Comparison of ENCODE assay signal across 22 mouse cellular contexts in the genomic region with DNA sequence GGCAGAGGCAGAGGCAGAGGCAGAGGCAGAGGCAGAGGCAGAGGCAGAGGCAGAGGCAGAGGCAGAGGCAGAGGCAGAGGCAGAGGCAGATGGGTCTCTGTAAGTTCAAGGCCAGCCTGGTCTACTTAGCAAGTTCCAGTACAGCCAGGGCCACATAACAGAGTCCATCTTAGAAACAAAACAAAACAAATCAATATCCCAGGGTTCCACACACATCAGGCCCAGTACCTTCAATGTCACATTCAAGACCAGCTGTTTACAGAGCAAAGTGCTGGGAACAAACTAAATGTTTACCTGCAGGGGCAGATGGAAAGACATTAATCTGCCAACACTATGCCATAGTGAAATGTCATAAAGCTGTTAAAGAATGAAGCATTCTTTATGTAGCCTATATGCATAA. TPM values are rescaled to one million over a fixed set of nuclear protein-coding genes. Genes with fewer than 3 reads are reported as not detected.
DNase-seq lines count a peak whose midpoint lies in the region; ATAC-seq and TF ChIP-seq lines count a peak whose summit lies in the region.
"Had no signal": no experiment of that assay in that cellular context is flagged by ENCODE, and none has a peak within 500 bp of the region (broad histone marks: within the 10 kb centered on the region; RNA-seq: fewer than 3 reads in every experiment).

No protein-coding gene starts in this region.

- no peak for TF ChIP-seq EP300 in liver, postnatal 0 days (IDR thresholded peaks at IDR 0.05; ENCODE audit: low read depth)

- peak; percentile 92 for DNase-seq in liver, adult 2 months (ENCODE audit: extremely low read depth, low read depth, low spot score)
- DNase-seq in liver: no peak
- no peak for DNase-seq in liver, postnatal 0 days
- no peak for DNase-seq in liver, embryonic 11.5 days (ENCODE audit: low spot score)
- DNase-seq: adrenal gland, adult 2 months; adrenal gland, adult 8-10 months; adrenal gland, postnatal 10 days; adrenal gland, postnatal 14 days; adrenal gland, postnatal 25 days; adrenal gland, postnatal 36 days; B cell, adult 2 months; cerebellum, adult 11 months; cerebellum, adult 11-12 months; cerebellum, adult 18-20 months had no signal

- H3K4me1 ChIP-seq in liver, adult 2 months (ENCODE audit: control insufficient read depth, insufficient read depth, low read length): peaks cover 27% of the 10 kb centered on the region
- H3K4me1 ChIP-seq in liver, embryonic 15.5 days (replicated peaks): peaks cover 14% of the 10 kb centered on the region
- 0 out of 2 replicates have a peak, but pooled peaks cover 8% of the 10 kb centered on the region for H3K4me1 ChIP-seq in liver, embryonic 12.5 days
- peaks cover 17% of the 10 kb centered on the region for H3K4me1 ChIP-seq in liver, postnatal 0 days (ENCODE audit: insufficient read depth)
- no peaks in the 10 kb centered on the region for H3K4me1 ChIP-seq in liver, embryonic 11.5 days (replicated peaks; ENCODE audit: control insufficient read depth, insufficient read depth, low read length)
- peaks cover 11% of the 10 kb centered on the region; the same call in 1 of the 2 replicates for H3K4me1 ChIP-seq in brown adipose tissue, adult 24 weeks (ENCODE audit: control insufficient read depth, insufficient read depth, insufficient read length, low read length)

- no peak for TF ChIP-seq CTCF in liver, adult 2 months (IDR thresholded peaks at IDR 0.05; ENCODE audit: low read depth, low read length)
- no peak for TF ChIP-seq CTCF in liver, postnatal 0 days (IDR thresholded peaks at IDR 0.05; ENCODE audit: low read depth)

- no peak for ATAC-seq in liver, embryonic 15.5 days (ENCODE audit: insufficient read depth)
- no peak for ATAC-seq in liver, embryonic 12.5 days
- ATAC-seq in liver, postnatal 0 days: peak; percentile 32
- ATAC-seq in liver, embryonic 11.5 days (replicated peaks; ENCODE audit: low FRiP score): no peak
- no peak for ATAC-seq in frontal cortex, adult (ENCODE audit: low TSS enrichment)
- ATAC-seq: activated CD4-positive, CD25-positive, alpha-beta regulatory T cell, adult 4 months; CD4-positive, CD25-positive, alpha-beta regulatory T cell, adult 4 months; Patski had no signal

- no peaks in the 10 kb centered on the region for H3K36me3 ChIP-seq in liver, adult 2 months (ENCODE audit: control insufficient read depth, insufficient read depth, low read length)
- H3K36me3 ChIP-seq in liver, embryonic 15.5 days (replicated peaks): no peaks in the 10 kb centered on the region
- no peaks in the 10 kb centered on the region for H3K36me3 ChIP-seq in liver, embryonic 12.5 days
- H3K36me3 ChIP-seq in liver, postnatal 0 days (replicated peaks; ENCODE audit: insufficient read depth, low read length): no peaks in the 10 kb centered on the region
- no peaks in the 10 kb centered on the region for H3K36me3 ChIP-seq in liver, embryonic 11.5 days (ENCODE audit: control insufficient read depth, insufficient read depth, low read length)
- H3K36me3 ChIP-seq: G1E had no signal

- H3K79me2 ChIP-seq in liver, adult 2 months (ENCODE audit: control insufficient read depth, insufficient read depth, low read length): no peaks in the 10 kb centered on the region

- peak overlapping the region; percentile 73 for H3K9ac ChIP-seq in liver, adult 2 months (ENCODE audit: low read depth, low read length)
- H3K9ac ChIP-seq in liver, embryonic 15.5 days: no peak overlapping the region
- H3K9ac ChIP-seq in liver, embryonic 12.5 days: no peak overlapping the region
- no peak overlapping the region for H3K9ac ChIP-seq in liver, postnatal 0 days (replicated peaks)
- H3K9ac ChIP-seq in liver, embryonic 11.5 days (ENCODE audit: low read depth, low read length): no peak overlapping the region

- H3K27ac ChIP-seq in liver, adult 2 months (replicated peaks; ENCODE audit: insufficient read depth, low read depth, low read length): peak overlapping the region; percentile 98
- peak overlapping the region; percentile 26; the same call in 1 of the 2 replicates for H3K27ac ChIP-seq in liver, embryonic 15.5 days (replicated peaks)
- H3K27ac ChIP-seq in liver, embryonic 12.5 days: no peak overlapping the region
- peak overlapping the region; percentile 83 for H3K27ac ChIP-seq in liver, postnatal 0 days (ENCODE audit: low read depth)
- no peak overlapping the region for H3K27ac ChIP-seq in liver, embryonic 11.5 days (ENCODE audit: low read depth, low read length)
- peak overlapping the region; percentile 67; the same call in 1 of the 2 replicates for H3K27ac ChIP-seq in brown adipose tissue, adult 24 weeks (replicated peaks; ENCODE audit: low read depth, low read length)

- TF ChIP-seq POLR2A in liver, adult 2 months (IDR thresholded peaks at IDR 0.05; ENCODE audit: extremely low read depth, insufficient read depth, low read length): no peak

- no peak overlapping the region for H3K4me2 ChIP-seq in liver, embryonic 15.5 days
- no peak overlapping the region for H3K4me2 ChIP-seq in liver, embryonic 12.5 days
- no peak overlapping the region for H3K4me2 ChIP-seq in liver, postnatal 0 days (ENCODE audit: low read depth, low read length)
- no peak overlapping the region for H3K4me2 ChIP-seq in liver, embryonic 11.5 days

- H3K27me3 ChIP-seq in liver, adult 2 months (ENCODE audit: control insufficient read depth, insufficient read depth, low read length): no peaks in the 10 kb centered on the region
- H3K27me3 ChIP-seq in liver, embryonic 15.5 days: peaks cover 16% of the 10 kb centered on the region
- peaks cover 23% of the 10 kb centered on the region for H3K27me3 ChIP-seq in liver, embryonic 12.5 days (replicated peaks)
- H3K27me3 ChIP-seq in liver, postnatal 0 days (ENCODE audit: insufficient read depth, low read length): no peaks in the 10 kb centered on the region
- peaks cover 3% of the 10 kb centered on the region; the same call in 1 of the 2 replicates for H3K27me3 ChIP-seq in liver, embryonic 11.5 days (replicated peaks; ENCODE audit: control insufficient read depth, insufficient read depth, low read length)
- H3K27me3 ChIP-seq: Patski had no signal

- H3K4me3 ChIP-seq in liver, adult 2 months (ENCODE audit: insufficient read depth, low read depth, low read length): no peak overlapping the region
- H3K4me3 ChIP-seq in liver, embryonic 15.5 days (replicated peaks): no peak overlapping the region
- no peak overlapping the region for H3K4me3 ChIP-seq in liver, embryonic 12.5 days
- no peak overlapping the region for H3K4me3 ChIP-seq in liver, postnatal 0 days (ENCODE audit: low read depth, low read length)
- H3K4me3 ChIP-seq in liver, embryonic 11.5 days (ENCODE audit: low read depth, low read length): no peak overlapping the region
- H3K4me3 ChIP-seq in brown adipose tissue, adult 24 weeks (ENCODE audit: insufficient read depth, low read depth, low read length): no peak overlapping the region

- no peaks in the 10 kb centered on the region for H3K9me3 ChIP-seq in liver, embryonic 15.5 days (replicated peaks)
- no peaks in the 10 kb centered on the region for H3K9me3 ChIP-seq in liver, embryonic 12.5 days (replicated peaks)
- no peaks in the 10 kb centered on the region for H3K9me3 ChIP-seq in liver, postnatal 0 days (ENCODE audit: low read length)
- H3K9me3 ChIP-seq in liver, embryonic 11.5 days (ENCODE audit: control insufficient read depth, low read length): no peaks in the 10 kb centered on the region
- H3K9me3 ChIP-seq: G1E had no signal

RNA-seq across cellular contexts. Expression of a gene that starts 6.3 kb away (rescaled TPM):
- 54.2 and 60.6 TPM in 2 replicates for total RNA-seq in liver, adult 2 months (2014; rRNA removed)
- 98.7 and 142 TPM in 2 replicates for polyA plus RNA-seq in liver, adult 2 months (2012; rRNA removed)
- polyA plus RNA-seq in liver, embryonic 15.5 days (2015; fragmentation: Nextera tagmentation; extraction: Ambion mirVana): 4.1 and 4.6 TPM in 2 replicates
- polyA plus RNA-seq in liver, embryonic 12.5 days (2016; fragmentation: Nextera tagmentation; extraction: Ambion mirVana): 2.5 and 3.6 TPM in 2 replicates
- polyA plus RNA-seq in liver, postnatal 0 days (2015; fragmentation: Nextera tagmentation; extraction: Ambion mirVana): 28.0 and 29.5 TPM in 2 replicates
- polyA plus RNA-seq in liver, embryonic 11.5 days (2014; fragmentation: Nextera tagmentation; extraction: Ambion mirVana): 6.6 and 7.0 TPM in 2 replicates
- polyA plus RNA-seq in brown adipose tissue, adult 24 weeks (2012; ENCODE audit: insufficient read depth, insufficient read length, missing spikeins): 229 and 288 TPM in 2 replicates

RNA-seq across cellular contexts. Expression of a gene that starts 17.3 kb away (rescaled TPM):
- 9.3 and 11.9 TPM in 2 replicates for total RNA-seq in liver, adult 2 months (2014; rRNA removed)
- polyA plus RNA-seq in liver, adult 2 months (2012; rRNA removed): 19.5 and 24.0 TPM in 2 replicates
- 19.9 and 21.0 TPM in 2 replicates for polyA plus RNA-seq in liver, embryonic 15.5 days (2015; fragmentation: Nextera tagmentation; extraction: Ambion mirVana)
- 29.0 and 29.5 TPM in 2 replicates for polyA plus RNA-seq in liver, embryonic 12.5 days (2016; fragmentation: Nextera tagmentation; extraction: Ambion mirVana)
- polyA plus RNA-seq in liver, postnatal 0 days (2015; fragmentation: Nextera tagmentation; extraction: Ambion mirVana): 15.3 and 15.9 TPM in 2 replicates
- 51.7 and 51.9 TPM in 2 replicates for polyA plus RNA-seq in liver, embryonic 11.5 days (2014; fragmentation: Nextera tagmentation; extraction: Ambion mirVana)
- 19.0 and 20.3 TPM in 2 replicates for polyA plus RNA-seq in brown adipose tissue, adult 24 weeks (2012; ENCODE audit: insufficient read depth, insufficient read length, missing spikeins)

Comparison
In these comparisons a context has a peak if more than half of its experiments do, and no peak if none do; other contexts are left out.
1. H3K27ac ChIP-seq: peak in liver, adult 2 months (single experiment), liver, embryonic 15.5 days (single experiment), liver, postnatal 0 days (single experiment) and brown adipose tissue, adult 24 weeks (single experiment); none in liver, embryonic 12.5 days (single experiment) and liver, embryonic 11.5 days (single experiment).